Mouse (Mus musculus) gastrocnemius, adult 8-10 months (tissue): Measurements from ENCODE around the gene Dis3l2. TPM values are rescaled to one million over a fixed set of nuclear protein-coding genes. Genes with fewer than 3 reads are reported as not detected.
A peak's percentile ranks its signal among the peaks of the same experiment; 100 is the strongest.

Experiments used
- DNase-seq, 2 experiments: peaks; one replicate each; pipeline ENCODE4 v3.0.0; 2022; ENCODE audit warnings: low spot score in 2 of 2
- total RNA-seq, 4 experiments: library from RNA; stranded (reverse); gene quantifications; 2 replicates each; pipeline ENCODE4 v1.2.4; 2022

Gene Dis3l2
- total RNA-seq, 4 experiments from 2014 or later: 11.8 to 13.5 (median 13.4) TPM

- peak in 1 of 2 experiments; percentile 31 for DNase-seq
Observed at GRCm38 (mm10) chr1:86719391-86719790, 15.8 kb downstream of the Dis3l2 start.

DNA sequence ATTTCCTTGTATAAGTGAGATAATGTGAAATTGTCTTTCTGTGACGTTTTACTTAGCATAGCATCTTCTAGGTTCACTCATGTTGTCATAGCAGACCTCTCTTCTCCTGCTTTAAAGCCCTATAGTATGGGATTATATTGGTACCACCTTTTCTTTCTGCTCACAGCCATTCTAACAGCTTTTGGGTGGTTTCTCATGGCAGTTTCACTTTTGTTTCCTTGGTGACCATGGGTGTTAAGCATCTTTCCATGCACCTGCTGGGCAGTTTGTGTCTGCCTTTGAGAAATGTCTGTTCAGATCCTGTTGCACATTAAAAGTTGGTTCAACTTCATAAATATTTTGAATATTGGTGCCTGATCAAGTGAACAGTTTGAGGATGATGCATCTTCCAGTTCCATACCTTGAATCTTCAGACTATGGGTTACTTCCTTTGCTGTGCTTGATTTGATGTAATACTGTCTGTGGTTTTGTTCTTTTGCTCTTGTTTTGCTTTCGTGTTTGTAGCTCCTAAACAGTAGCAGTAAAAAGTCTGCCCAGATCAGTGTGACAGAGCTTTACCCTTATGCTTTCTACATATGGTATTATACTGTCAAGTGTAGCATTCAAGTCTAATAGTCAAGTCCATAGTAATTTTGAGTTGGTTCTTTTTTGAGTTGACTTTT lies 29.7 kb downstream of the Dis3l2 start:
- no peak for DNase-seq

DNA sequence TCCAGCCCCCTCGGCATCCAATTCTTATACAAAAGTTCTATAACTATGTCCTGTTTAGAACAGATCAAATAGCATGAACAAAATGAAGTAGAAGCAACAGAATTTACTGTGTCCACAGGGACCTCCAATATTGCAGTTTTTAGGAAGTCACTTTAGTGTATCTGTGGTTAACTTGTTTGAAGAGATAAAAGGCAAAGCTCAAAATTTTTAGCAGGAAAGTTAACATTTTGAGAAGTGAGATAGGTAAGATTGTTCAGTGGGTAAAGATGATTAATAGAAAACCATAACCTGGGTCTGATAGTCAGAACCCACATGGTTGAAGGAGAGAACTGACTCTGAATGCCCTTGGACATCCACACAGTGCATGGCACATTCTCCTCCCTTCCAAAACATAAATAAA lies 32.8 kb downstream of the Dis3l2 start:
- no peak for DNase-seq

DNA sequence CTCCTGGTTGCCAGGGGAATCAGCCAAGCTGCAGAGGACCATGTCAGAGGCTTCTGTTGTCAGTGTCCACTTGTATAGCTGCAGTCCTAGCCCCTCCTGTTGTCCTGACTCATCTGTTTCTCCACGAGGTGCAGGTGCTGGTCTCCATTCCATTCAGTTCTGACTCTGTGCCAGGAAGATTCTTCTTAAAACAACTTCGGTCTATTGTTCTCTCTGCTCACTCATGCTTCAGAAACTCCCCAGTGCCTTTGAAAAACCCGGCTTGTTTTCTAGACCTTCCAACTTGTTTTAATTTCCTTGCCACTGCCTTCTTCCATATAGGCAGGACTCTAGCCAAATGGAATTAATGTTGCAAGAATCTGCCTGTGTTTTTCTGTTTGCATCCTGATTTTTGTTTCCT lies 39.3 kb downstream of the Dis3l2 start:
- DNase-seq: no peak

- DNase-seq: no peak
Observed at GRCm38 (mm10) chr1:86747034-86747433, 43.4 kb downstream of the Dis3l2 start.

DNA sequence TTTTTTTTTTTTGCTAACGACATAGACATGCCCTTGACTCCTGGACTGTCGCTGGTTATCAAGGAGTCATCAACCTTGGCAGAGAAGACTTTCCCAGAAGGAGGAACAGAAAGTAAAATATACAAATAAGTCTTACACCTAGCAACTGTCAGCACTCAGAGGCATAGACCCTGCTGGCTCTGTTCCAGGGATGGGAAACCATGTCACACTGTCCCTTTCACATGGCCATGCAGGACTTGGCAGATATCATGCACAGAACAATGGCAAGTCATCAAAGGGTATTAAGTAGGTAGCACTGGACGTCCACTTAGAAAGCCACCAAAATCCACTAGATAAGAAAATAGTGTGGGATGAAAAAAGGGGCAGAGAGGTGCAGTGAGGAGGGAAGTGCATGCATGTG lies 46.5 kb downstream of the Dis3l2 start:
- DNase-seq: no peak

DNA sequence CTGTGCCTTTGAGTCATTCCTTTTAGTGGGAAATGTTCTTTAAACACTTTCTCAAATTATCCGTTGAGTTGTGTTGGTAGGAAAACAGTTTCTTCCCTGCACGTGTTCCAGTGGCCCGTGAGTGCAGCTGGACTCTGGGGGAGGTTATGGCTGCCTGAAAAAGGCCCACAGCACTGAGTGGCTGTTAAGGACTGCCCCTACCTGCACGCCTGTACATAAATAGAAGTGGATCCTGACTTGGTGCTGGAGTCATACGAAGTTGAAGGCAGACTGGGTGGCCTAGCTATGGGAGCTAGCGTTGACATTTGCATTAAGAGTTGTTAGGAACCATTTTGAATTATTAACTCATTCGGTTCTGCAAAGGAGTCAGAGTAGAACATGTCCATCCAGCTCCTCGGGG lies 49.8 kb downstream of the Dis3l2 start:
- no peak for DNase-seq

DNA sequence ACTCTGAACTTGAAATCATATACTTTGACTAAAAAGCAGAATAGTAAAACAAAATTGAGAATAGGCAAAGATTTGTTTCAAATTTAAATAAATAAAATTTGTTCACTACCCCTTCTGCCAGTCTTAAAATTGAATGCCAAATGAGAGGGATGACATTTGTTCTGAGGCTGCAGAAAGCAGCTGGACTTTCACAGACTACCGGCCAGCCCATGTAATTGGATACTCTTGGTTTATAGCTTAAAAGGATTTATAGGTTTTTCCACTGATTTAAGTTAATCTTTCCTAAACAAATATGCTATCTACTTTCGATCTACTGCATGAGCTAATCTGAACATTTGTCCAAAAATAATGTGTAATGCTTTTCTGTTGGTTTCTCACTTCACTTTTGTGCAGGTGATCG lies 50.7 kb downstream of the Dis3l2 start:
- no peak for DNase-seq

DNA sequence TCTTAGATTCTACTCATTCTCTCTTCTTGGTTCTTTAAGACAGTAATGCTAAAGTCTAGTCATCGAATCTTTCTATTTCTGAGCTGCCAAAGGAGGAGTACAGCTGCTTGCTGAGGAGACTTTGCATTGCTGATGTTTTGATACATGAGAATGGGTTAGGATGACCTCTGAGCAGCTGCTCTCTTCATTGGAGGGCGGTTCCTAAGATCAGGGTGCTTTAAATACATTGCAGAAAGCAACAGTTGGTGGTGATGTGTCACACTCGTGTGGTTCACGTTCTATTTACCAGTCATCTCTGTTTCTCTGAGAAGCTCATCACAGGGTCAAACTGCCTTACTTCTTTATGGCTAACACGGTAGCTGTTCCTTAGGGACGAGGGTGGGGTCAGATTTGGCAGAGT lies 54.5 kb downstream of the Dis3l2 start:
- DNase-seq: peak; percentile 28 to 41

- no peak for DNase-seq
Observed at GRCm38 (mm10) chr1:86762161-86762560, 58.6 kb downstream of the Dis3l2 start.

DNA sequence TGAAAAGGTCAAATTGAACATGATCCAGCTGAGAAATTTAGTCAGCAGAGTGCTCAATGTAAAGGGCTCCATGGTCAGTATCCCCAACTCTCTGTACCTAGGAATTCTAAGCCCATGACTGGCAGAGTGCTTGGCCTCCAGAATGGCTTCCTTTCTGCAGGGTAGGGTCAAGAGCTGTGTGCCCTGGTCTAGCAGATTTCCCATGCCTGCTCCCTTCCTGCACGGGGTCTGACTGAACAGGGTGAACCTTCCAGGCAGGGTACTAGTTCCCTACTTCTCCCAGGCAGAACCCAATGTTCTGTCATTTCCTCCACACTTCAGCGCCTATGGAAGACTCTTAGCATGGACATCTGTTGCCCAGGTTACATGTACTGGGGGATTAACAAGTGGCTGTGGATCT lies 97.6 kb downstream of the Dis3l2 start:
- no peak for DNase-seq

DNA sequence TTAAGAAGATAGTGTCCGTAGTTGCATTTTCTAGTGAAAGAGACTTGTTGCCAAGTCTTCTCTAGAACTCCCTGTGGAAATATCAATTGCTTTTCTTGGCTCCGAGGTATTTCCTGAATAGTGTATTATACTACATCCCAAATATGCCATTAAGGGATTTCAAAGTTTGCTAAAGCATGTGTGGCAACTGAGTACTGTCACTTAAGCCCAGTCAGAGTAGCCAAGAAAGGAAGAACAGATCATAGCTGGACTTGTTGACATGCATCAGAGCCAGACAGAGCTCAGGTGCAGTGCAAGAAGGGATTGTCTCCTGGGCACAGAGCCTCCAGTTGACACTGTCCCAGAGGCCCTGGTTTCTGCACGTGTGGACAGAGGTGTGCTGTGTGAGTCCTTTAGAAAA lies 108.1 kb downstream of the Dis3l2 start:
- no peak for DNase-seq

DNA sequence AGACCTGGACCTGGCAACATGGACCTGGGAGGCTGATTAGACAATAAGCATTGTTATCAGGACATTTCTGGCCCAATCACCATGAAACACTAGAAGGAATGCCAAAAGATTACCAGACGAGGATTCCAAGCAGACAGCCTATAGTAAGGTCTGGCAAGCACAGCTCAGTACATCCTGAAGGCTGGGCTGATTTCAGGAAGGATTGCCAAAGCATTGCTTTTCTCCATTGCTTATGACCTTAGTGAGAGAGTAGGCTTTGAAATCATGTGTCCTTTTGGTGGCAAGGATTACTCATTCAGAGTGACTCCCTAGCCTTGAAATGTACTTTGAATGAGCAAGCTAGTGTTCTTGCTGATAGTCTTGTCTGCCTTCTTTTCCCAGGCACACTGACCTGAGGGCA lies 118.7 kb downstream of the Dis3l2 start:
- DNase-seq: no peak

GRCm38 (mm10) chr1:86834351-86834987 lies 130.9 kb downstream of the Dis3l2 start:
- DNase-seq: no peak

DNA sequence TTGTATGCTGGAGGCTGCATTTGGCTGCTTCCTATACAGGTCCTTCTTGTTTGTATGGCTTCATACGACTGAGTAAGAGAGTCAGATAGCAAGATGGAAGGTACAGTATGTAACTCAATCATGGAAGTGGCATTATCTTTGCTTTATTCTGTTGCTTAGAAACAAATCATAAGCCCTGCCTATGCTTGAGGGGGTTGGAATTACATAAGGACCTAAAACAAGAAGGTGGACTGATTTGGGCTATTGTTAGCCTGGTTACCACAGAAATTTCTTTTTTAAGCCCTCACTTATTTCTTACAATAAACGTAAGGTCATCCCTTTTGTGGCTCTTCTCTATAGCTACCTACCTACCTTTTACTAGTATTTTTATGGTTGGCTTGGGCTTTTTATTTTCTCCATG lies 131.4 kb downstream of the Dis3l2 start:
- DNase-seq: no peak

- DNase-seq: no peak
Observed at GRCm38 (mm10) chr1:86850754-86851153, 147.1 kb downstream of the Dis3l2 start.

GRCm38 (mm10) chr1:86858876-86859275 lies 155.3 kb downstream of the Dis3l2 start:
- DNase-seq: no peak

- DNase-seq: no peak
Observed at GRCm38 (mm10) chr1:86859371-86859770, 155.8 kb downstream of the Dis3l2 start.

DNA sequence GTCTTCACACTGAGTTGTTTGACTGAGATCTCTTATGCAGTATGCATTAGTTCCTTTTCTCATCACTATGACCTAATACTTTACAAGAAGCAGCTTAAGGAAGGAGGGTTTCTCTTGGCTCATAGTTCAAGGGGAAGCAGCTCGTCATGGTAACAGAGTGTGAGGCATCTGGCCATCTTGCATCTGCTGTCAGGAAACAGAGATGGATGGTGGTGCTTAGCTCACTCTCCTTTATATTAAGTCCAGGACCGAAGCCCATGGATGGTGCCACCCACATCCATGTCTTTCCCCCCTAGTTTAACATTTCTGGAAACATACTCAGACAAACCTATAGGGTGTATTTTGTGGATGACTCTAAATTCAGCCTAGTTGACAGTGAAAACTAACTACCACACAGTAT lies 170.1 kb downstream of the Dis3l2 start:
- DNase-seq: no peak

DNA sequence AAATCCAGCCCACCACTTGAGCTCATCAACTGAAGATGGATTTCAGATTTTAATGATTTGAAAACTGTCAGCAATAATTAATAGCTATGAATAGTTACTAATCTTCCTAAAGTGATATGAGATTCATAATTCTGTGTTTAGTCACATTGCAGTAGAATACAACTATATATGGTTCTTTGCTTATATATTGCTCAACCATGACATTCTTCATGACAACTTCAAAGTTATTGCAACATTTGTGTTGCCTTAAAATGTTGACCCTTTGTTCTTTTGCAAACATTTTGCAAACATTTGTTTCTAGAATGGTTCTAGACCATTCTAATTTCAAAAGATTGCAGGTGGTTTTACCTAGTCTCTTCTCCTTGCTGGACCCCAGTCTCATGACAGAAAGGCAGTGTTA lies 175.1 kb downstream of the Dis3l2 start:
- no peak for DNase-seq

GRCm38 (mm10) chr1:86879547-86879946 lies 175.9 kb downstream of the Dis3l2 start:
- no peak for DNase-seq

- no peak for DNase-seq
Observed at GRCm38 (mm10) chr1:86887060-86887459, 183.5 kb downstream of the Dis3l2 start.

- DNase-seq: no peak
Observed at GRCm38 (mm10) chr1:86912481-86912880, 208.9 kb downstream of the Dis3l2 start.
